Mouse (Mus musculus) heart, adult 2 months (tissue): ENCODE measurements around the gene Fam13c.

Experiments
- CTCF ChIP-seq: fragments of 200-600 bp; IDR thresholded peaks from 2 replicates; pipeline ENCODE4 v1.8.1; 2022; ENCODE audit warnings: antibody characterized with exemption, mild to moderate bottlenecking, moderate library complexity
- POLR2A ChIP-seq: fragments of 200-500 bp; IDR thresholded peaks from 2 replicates; pipeline ENCODE4 v1.6.1; 2011; ENCODE audit warnings: mild to moderate bottlenecking, low read depth, low read length, control low read depth; ENCODE audit not compliant: insufficient read depth

DNA sequence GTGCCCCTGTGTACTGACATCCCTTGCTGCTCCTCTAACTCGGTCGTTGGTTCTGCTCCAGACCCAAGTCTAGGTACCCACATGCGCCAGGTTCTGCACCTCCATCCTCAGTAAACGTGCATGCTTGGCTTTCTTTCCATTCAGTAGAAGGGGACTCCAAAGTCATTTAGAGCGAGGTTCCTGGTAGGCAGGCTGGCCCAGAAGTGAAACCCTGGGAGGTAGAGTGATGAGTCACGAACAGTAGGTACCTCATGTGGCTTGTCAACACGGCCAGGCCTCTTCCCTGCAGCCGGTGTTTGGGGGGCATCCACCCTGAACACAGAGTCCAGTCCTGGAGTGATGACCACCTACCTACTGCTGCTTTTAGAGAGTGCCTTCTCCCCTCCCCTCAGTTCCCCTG lies 76.4 kb downstream of the Fam13c start:
- TF ChIP-seq POLR2A: no peak
- no peak for TF ChIP-seq CTCF
